Comparison of ENCODE assay signal across 11 mouse cellular contexts in genomic region chr14:121368108-121368705, GRCm38 (mm10). TPM values are rescaled to one million over a fixed set of nuclear protein-coding genes. Genes with fewer than 3 reads are reported as not detected.
A peak's percentile ranks its signal among the peaks of the same experiment; 100 is the strongest.
DNase-seq lines count a peak whose midpoint lies in the region; ATAC-seq and TF ChIP-seq lines count a peak whose summit lies in the region.
"Had no signal": no experiment of that assay in that cellular context is flagged by ENCODE, and none has a peak within 500 bp of the region (broad histone marks: within the 10 kb centered on the region; RNA-seq: fewer than 3 reads in every experiment).

No protein-coding gene starts in this region.

- no peaks in the 10 kb centered on the region; the same call in 1 of the 2 replicates for H3K9me3 ChIP-seq in heart, embryonic 13.5 days
- H3K9me3 ChIP-seq in neural tube, embryonic 13.5 days: no peaks in the 10 kb centered on the region
- no peaks in the 10 kb centered on the region for H3K9me3 ChIP-seq in limb, embryonic 13.5 days
- H3K9me3 ChIP-seq in stomach, postnatal 0 days (ENCODE audit: control insufficient read depth, low read length): no peaks in the 10 kb centered on the region
- H3K9me3 ChIP-seq: embryonic facial prominence, embryonic 13.5 days had no signal

- peaks cover 18% of the 10 kb centered on the region for H3K36me3 ChIP-seq in heart, embryonic 13.5 days
- no peaks in the 10 kb centered on the region for H3K36me3 ChIP-seq in neural tube, embryonic 13.5 days
- H3K36me3 ChIP-seq in limb, embryonic 13.5 days: peaks cover 8% of the 10 kb centered on the region
- H3K36me3 ChIP-seq in stomach, postnatal 0 days (ENCODE audit: control insufficient read depth, insufficient read depth, low read length): no peaks in the 10 kb centered on the region
- H3K36me3 ChIP-seq: embryonic facial prominence, embryonic 13.5 days had no signal

- H3K27ac ChIP-seq in heart, embryonic 13.5 days (replicated peaks): peak overlapping the region; percentile 89
- H3K27ac ChIP-seq in neural tube, embryonic 13.5 days (replicated peaks): peak overlapping the region; percentile 25; the same call in 1 of the 2 replicates
- no peak overlapping the region; the same call in 1 of the 2 replicates for H3K27ac ChIP-seq in limb, embryonic 13.5 days
- H3K27ac ChIP-seq in stomach, postnatal 0 days (replicated peaks): peak overlapping the region; percentile 24
- H3K27ac ChIP-seq: embryonic facial prominence, embryonic 13.5 days had no signal

- no peak for DNase-seq in heart, postnatal 4 days
- DNase-seq in neural tube, embryonic 10.5 days (ENCODE audit: extremely low spot score, low spot score): no peak
- no peak for DNase-seq in stomach, postnatal 0 days (ENCODE audit: low spot score)
- no peak for DNase-seq in cerebellum, adult 18-20 months
- no peak for DNase-seq in spleen, postnatal 10 days (ENCODE audit: low spot score in 2 of 2)
- DNase-seq: cerebellum, adult 11 months; gastrocnemius, postnatal 10 days had no signal

- no peak overlapping the region for H3K4me3 ChIP-seq in heart, embryonic 13.5 days
- H3K4me3 ChIP-seq in neural tube, embryonic 13.5 days: no peak overlapping the region
- H3K4me3 ChIP-seq in limb, embryonic 13.5 days: no peak overlapping the region
- no peak overlapping the region for H3K4me3 ChIP-seq in stomach, postnatal 0 days (ENCODE audit: low read depth, low read length)
- H3K4me3 ChIP-seq: embryonic facial prominence, embryonic 13.5 days had no signal

- peak overlapping the region; percentile 71 for H3K9ac ChIP-seq in heart, embryonic 13.5 days
- no peak overlapping the region for H3K9ac ChIP-seq in neural tube, embryonic 13.5 days
- H3K9ac ChIP-seq in limb, embryonic 13.5 days: 0 out of 2 replicates have a peak overlapping the region, but pooled peaks have one; percentile 31
- peak overlapping the region; percentile 13; the same call in 1 of the 2 replicates for H3K9ac ChIP-seq in stomach, postnatal 0 days (ENCODE audit: low read length)
- H3K9ac ChIP-seq: embryonic facial prominence, embryonic 13.5 days had no signal

- TF ChIP-seq EP300 in stomach, postnatal 0 days (optimal IDR thresholded peaks at IDR 0.05): no peak

- WGBS in heart, embryonic 13.5 days: 66% methylated on average over 4 of the region's 4 CpGs
- 51% methylated on average over 4 of the region's 4 CpGs for WGBS in neural tube, embryonic 13.5 days
- WGBS in limb, embryonic 13.5 days: 42% methylated on average over 4 of the region's 4 CpGs
- WGBS in stomach, postnatal 0 days: 40% methylated on average over 4 of the region's 4 CpGs

- H3K4me1 ChIP-seq in heart, embryonic 13.5 days: peaks cover 99% of the 10 kb centered on the region
- peaks cover 59% of the 10 kb centered on the region for H3K4me1 ChIP-seq in neural tube, embryonic 13.5 days (replicated peaks)
- H3K4me1 ChIP-seq in limb, embryonic 13.5 days: peaks cover 72% of the 10 kb centered on the region
- H3K4me1 ChIP-seq in stomach, postnatal 0 days (replicated peaks; ENCODE audit: control insufficient read depth, insufficient read depth): peaks cover 16% of the 10 kb centered on the region

- ATAC-seq in heart, embryonic 13.5 days (ENCODE audit: extremely low read depth, insufficient number of reproducible peaks, low FRiP score, low TSS enrichment): no peak
- no peak for ATAC-seq in neural tube, embryonic 13.5 days (ENCODE audit: low read depth)
- ATAC-seq in limb, embryonic 13.5 days (ENCODE audit: low FRiP score, low read depth): peak; percentile 52; the same call in 1 of the 2 replicates
- ATAC-seq in stomach, postnatal 0 days (ENCODE audit: low FRiP score, low TSS enrichment): no peak

- H3K27me3 ChIP-seq in heart, embryonic 13.5 days (replicated peaks): no peaks in the 10 kb centered on the region
- no peaks in the 10 kb centered on the region for H3K27me3 ChIP-seq in neural tube, embryonic 13.5 days
- H3K27me3 ChIP-seq in limb, embryonic 13.5 days: no peaks in the 10 kb centered on the region
- no peaks in the 10 kb centered on the region for H3K27me3 ChIP-seq in stomach, postnatal 0 days (ENCODE audit: control insufficient read depth, insufficient read depth, low read length)
- H3K27me3 ChIP-seq: embryonic facial prominence, embryonic 13.5 days had no signal

- TF ChIP-seq CTCF in stomach, postnatal 0 days (IDR thresholded peaks at IDR 0.05; ENCODE audit: low read depth): no peak

- peak overlapping the region; percentile 19; the same call in 1 of the 2 replicates for H3K4me2 ChIP-seq in heart, embryonic 13.5 days
- no peak overlapping the region for H3K4me2 ChIP-seq in neural tube, embryonic 13.5 days
- H3K4me2 ChIP-seq in limb, embryonic 13.5 days (replicated peaks): no peak overlapping the region; the same call in 1 of the 2 replicates
- H3K4me2 ChIP-seq in stomach, postnatal 0 days (replicated peaks; ENCODE audit: low read depth): no peak overlapping the region
- H3K4me2 ChIP-seq: embryonic facial prominence, embryonic 13.5 days had no signal

RNA-seq across cellular contexts. Expression of gene Stk24, which starts 11.6 kb away (rescaled TPM):
- 29.7 and 30.8 TPM in 2 replicates for polyA plus RNA-seq in heart, embryonic 13.5 days (2015; fragmentation: Nextera tagmentation; extraction: Ambion mirVana)
- total RNA-seq in heart, postnatal 4 days (2021): 10 to 100 TPM; 84.8 to 93.5 TPM
- polyA plus RNA-seq in neural tube, embryonic 13.5 days (2015; fragmentation: Nextera tagmentation; extraction: Ambion mirVana): 22.5 and 27.5 TPM in 2 replicates
- polyA plus RNA-seq in limb, embryonic 13.5 days (2015; fragmentation: Nextera tagmentation; extraction: Ambion mirVana): 34.5 and 35.1 TPM in 2 replicates
- polyA plus RNA-seq in stomach, postnatal 0 days (2015; fragmentation: Nextera tagmentation; extraction: Ambion mirVana): 34.0 and 35.9 TPM in 2 replicates
